Mouse (Mus musculus) lung, embryonic 16.5 days (tissue): ENCODE results near the gene Mdk. TPM values are rescaled to one million over a fixed set of nuclear protein-coding genes. Genes with fewer than 3 reads are reported as not detected.

Experiments used
- ATAC-seq: fragments of 200-750 bp; cut with Nextera tagmentation; 2 replicates; pipeline ENCODE4 v1.8.0; 2017; ENCODE audit warnings: low read depth, mild to moderate bottlenecking, moderate library complexity
- H3K27ac ChIP-seq: fragments of 300-500 bp; sonication (generic); 2 replicates; pipeline ENCODE4 v1.5.1; 2014; ENCODE audit warnings: mild to moderate bottlenecking, control low read depth, low read length
- H3K27me3 ChIP-seq: fragments of 300-500 bp; sonication (generic); 2 replicates; pipeline ENCODE4 v1.6.1; 2014; ENCODE audit warnings: low read depth, low read length, mixed read lengths; ENCODE audit not compliant: control insufficient read depth, insufficient read depth
- H3K36me3 ChIP-seq: fragments of 300-500 bp; sonication (generic); 2 replicates; pipeline ENCODE4 v1.6.1; 2014; ENCODE audit warnings: low read length; ENCODE audit not compliant: control insufficient read depth, insufficient read depth
- H3K4me1 ChIP-seq: fragments of 300-500 bp; sonication (generic); replicated peaks from 2 replicates; pipeline ENCODE4 v1.6.1; 2014; ENCODE audit warnings: low read length, mixed read lengths; ENCODE audit not compliant: control insufficient read depth, insufficient read depth
- H3K4me2 ChIP-seq: fragments of 300-500 bp; sonication (generic); 2 replicates; pipeline ENCODE4 v1.6.1; 2014; ENCODE audit warnings: low read depth, low read length, control low read depth
- H3K4me3 ChIP-seq: fragments of 300-500 bp; sonication (generic); 2 replicates; pipeline ENCODE4 v1.5.1; 2014; ENCODE audit warnings: mild to moderate bottlenecking, low read length, control low read depth
- H3K9ac ChIP-seq: fragments of 300-500 bp; sonication (generic); 2 replicates; pipeline ENCODE4 v1.6.1; 2014; ENCODE audit warnings: low read length, control low read depth
- H3K9me3 ChIP-seq: fragments of 300-500 bp; sonication (generic); 2 replicates; pipeline ENCODE4 v1.6.1; 2016; ENCODE audit warnings: low read length; ENCODE audit not compliant: control insufficient read depth
- WGBS: fragments of 180-500 bp; shearing (Covaris S2); extraction: QIAGEN DNeasy Blood & Tissue Kit; methylation state at CpG from one replicate; pipeline ENCODE4 v1.1.7; 2014; 5-methylcytosine and 5-hydroxymethylcytosine counted together
- polyA plus RNA-seq: library from polyadenylated mRNA; unstranded; fragments of >200 nt; fragmentation: Nextera tagmentation; extraction: Ambion mirVana; gene quantifications from 2 replicates; pipeline ENCODE4 v1.2.1, GENCODE M21; 2015

Mdk gene
- polyA plus RNA-seq, 1 experiment from 2014 or later: 776 TPM

DNA sequence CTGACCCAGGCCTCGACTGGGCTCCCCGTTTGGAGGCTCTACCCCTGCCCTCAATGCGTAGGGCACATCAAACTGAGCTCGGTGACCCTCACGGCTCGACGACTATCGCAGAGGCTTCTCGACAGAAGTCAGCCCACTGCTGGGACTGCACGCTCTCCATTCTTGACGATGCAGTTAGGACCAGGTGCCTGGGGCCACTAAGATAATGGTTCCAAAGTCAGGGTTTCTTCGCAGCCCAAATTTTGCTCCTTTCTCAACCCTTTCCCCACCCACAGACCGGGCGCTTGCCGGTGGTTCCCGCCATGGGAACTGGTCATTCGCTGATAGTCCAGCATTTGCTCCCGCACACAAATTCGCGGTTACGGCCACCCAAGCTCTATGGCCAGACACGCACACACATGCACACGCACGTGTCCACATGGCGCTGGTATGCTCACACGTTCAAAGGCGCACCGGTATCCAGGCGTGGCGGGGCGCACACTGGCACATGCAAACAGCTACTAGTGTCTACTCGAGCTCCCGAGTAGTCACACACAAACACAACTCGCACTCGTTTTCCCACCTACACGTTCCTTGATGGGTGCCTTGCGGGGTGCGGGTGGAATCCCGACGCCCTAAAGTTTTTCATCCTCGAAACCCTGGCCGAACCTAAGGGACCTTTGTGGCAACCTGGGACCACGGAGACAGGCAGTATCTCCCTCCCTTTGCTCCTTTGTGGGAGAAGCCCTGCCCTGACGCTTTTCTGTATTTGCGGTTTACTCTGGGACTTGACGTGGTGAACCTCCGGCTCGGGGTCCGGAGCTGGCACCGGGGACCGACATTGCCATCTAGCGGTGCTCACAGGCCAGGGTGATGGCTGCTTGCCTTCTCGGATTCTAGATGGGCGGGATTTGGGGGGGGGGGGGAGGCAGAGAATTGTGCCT, 8.4 kb downstream of the Mdk start:
- Histone ChIP-seq H3K27me3 (peaks cover 40% of the 10 kb centered on the region), H3K4me2 (peak overlapping the region; percentile 62), H3K36me3 (no peaks in the 10 kb centered on the region), H3K9me3 (no peaks in the 10 kb centered on the region), H3K27ac (no peak overlapping the region), H3K4me3 (peak overlapping the region; percentile 44), H3K9ac (peak overlapping the region; percentile 38; the same call in 1 of the 2 replicates), H3K4me1 (peaks cover 20% of the 10 kb centered on the region)
- ATAC-seq: peak; percentile 37; the same call in 1 of the 2 replicates
- 2% methylated on average over 54 of the region's 54 CpGs for WGBS

- no peaks in the 10 kb centered on the region for H3K9me3 ChIP-seq
- H3K4me3 ChIP-seq: peak overlapping the region; percentile 60
- no peak overlapping the region for H3K27ac ChIP-seq
- H3K36me3 ChIP-seq: peaks cover 6% of the 10 kb centered on the region
- peaks cover 18% of the 10 kb centered on the region for H3K4me1 ChIP-seq
- 4% methylated on average over 37 of the region's 37 CpGs for WGBS
- peak overlapping the region; percentile 90 for H3K4me2 ChIP-seq
- peaks cover 40% of the 10 kb centered on the region for H3K27me3 ChIP-seq
- ATAC-seq: no peak; the same call in 1 of the 2 replicates
- no peak overlapping the region for H3K9ac ChIP-seq
Measured at GRCm38 (mm10) chr2:91922586-91923414, 9.3 kb downstream of the Mdk start.

DNA sequence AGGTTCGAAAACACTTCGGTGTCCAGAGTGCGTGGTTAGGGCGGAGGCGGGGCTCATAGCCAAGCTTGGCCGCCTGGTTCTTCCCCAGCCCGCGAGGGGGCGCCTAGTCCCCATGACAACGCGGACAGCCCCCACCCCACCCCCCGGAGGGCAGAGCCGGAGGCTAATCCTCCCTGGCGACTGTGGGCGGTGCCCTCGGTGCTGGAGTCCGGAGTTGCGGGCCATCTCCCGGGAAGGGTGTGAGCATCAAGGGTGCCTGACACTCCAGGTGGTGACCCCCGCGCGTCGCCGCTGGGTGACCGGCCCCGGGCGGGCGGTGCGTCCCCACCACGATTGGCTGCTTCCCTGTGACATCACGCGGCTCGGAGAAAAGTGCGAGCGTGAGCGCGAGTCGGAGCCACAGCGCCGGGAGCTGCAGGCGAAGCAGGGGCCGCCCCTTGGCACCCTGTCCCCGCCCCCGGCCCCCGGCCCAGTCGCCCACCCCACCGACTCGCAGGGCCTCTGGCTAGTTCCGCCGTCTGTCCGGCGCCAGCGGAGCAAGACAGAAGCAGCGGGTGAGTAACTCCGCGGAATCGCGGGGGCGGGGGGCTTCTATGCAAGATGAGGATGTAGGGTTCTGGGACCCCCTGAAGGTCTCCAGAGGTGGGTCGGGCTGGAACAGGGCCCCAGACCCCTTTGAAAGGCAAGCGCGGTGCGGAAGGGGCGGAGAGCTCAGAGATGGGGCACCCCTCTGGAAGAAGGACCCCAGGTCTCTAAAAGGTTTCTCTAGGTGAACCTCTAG, 10.1 kb downstream of the Mdk start:
- peak overlapping the region; percentile 90 for H3K4me2 ChIP-seq
- peaks cover 40% of the 10 kb centered on the region for H3K27me3 ChIP-seq
- no peak overlapping the region for H3K27ac ChIP-seq
- peak; percentile 67 for ATAC-seq
- peaks cover 18% of the 10 kb centered on the region for H3K4me1 ChIP-seq
- H3K4me3 ChIP-seq: peak overlapping the region; percentile 60
- peaks cover 13% of the 10 kb centered on the region for H3K36me3 ChIP-seq
- H3K9ac ChIP-seq: peak overlapping the region; percentile 42; the same call in 1 of the 2 replicates
- no peaks in the 10 kb centered on the region for H3K9me3 ChIP-seq
- under 1% methylated on average over 63 of the region's 64 CpGs for WGBS

DNA sequence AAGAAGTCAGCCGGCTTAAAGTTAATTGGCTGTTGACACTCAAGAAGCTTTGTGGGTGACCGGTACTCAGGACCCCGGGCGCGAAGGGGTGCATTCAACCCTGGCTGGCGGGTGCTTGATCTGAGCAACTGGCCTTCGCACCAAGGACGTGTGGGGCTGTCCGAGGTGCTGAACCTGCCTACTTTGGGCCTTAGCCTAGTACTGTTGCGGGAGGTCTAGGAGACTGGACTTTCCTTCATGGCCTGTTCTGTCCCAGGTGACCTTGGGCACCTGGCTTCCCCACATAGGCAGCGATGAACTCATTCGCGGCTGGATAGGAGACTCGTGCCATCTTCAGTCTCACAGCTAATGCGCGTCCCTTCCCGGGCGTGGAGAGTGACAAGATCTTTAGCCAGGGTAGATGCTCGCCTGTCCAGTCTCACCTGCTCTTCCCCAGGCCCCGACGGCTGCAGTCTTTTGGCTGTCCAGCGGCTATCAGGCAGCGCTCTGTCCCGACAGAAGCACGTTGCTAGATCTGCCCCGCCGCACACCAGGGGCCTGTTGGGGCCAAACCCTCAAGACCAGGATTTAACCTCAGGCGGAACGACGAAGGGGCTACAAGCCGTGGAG, 10.8 kb downstream of the Mdk start:
- Histone ChIP-seq H3K27ac (no peak overlapping the region), H3K27me3 (peaks cover 40% of the 10 kb centered on the region), H3K4me3 (peak overlapping the region; percentile 60), H3K9me3 (no peaks in the 10 kb centered on the region), H3K36me3 (peaks cover 16% of the 10 kb centered on the region), H3K4me2 (peak overlapping the region; percentile 90), H3K9ac (no peak overlapping the region), H3K4me1 (peaks cover 18% of the 10 kb centered on the region)
- WGBS: 2% methylated on average over 31 of the region's 31 CpGs
- peak; percentile 40 for ATAC-seq

DNA sequence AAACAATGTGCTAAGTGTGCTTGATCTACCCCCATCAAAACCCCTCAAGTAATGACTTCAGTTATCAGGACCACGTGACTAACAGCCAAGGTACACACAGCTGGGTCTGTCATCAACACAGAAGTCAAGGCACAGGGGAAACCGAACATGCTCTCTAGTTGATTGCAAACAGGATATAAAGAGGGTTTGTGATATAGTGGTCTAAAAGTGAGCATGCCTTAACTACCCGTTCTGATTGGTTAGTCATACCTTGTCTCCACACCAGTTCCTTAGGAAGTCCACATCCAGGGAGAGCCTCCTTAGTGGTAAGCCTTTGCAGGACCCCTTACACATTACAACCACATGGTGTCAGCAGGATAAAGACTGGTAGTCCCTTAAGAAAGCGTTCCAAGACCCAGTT, 12.0 kb downstream of the Mdk start:
- Histone ChIP-seq H3K4me1 (peaks cover 18% of the 10 kb centered on the region), H3K9me3 (no peaks in the 10 kb centered on the region), H3K4me3 (no peak overlapping the region), H3K27me3 (peaks cover 40% of the 10 kb centered on the region), H3K9ac (no peak overlapping the region), H3K4me2 (no peak overlapping the region), H3K27ac (no peak overlapping the region), H3K36me3 (peaks cover 16% of the 10 kb centered on the region)
- no peak for ATAC-seq
- 48% methylated on average over 4 of the region's 4 CpGs for WGBS

GRCm38 (mm10) chr2:91917096-91917495, 15.0 kb downstream of the Mdk start:
- Histone ChIP-seq H3K4me3 (no peak overlapping the region), H3K4me2 (no peak overlapping the region), H3K27me3 (peaks cover 17% of the 10 kb centered on the region), H3K27ac (no peak overlapping the region), H3K9ac (no peak overlapping the region), H3K9me3 (no peaks in the 10 kb centered on the region), H3K36me3 (peaks cover 16% of the 10 kb centered on the region), H3K4me1 (peaks cover 6% of the 10 kb centered on the region)
- no peak for ATAC-seq
- WGBS: 93% methylated on average over 7 of the region's 7 CpGs

DNA sequence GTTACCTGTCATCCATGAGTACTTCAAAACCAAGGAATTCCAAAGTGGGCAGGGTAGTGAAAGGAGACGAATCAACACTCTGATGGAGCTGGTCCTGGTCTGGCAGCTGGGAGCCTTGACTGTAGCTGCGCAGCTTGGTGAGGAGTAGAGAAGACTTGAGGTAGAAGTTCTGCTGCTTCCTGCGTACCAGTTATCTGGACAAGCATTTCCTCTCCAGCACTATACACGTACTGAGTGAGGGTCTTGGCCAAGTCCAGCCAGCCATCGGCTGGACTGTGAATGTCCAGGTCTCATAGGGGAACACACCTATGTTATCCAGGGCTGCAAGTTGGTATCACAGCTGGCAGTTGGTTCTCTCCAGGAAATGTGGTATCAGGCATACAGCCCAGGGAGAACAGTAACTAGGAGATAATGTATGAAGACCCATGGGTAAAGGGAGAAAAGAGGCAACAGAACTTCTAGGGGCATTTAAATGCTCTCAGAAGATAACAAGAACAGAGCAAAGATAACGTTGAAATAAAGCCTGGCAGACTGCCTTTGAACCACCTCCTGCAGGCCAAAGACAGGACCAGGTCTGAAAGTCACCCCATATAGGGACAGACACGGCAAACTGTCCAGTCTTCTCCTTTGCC, 15.6 kb downstream of the Mdk start:
- H3K36me3 ChIP-seq: peaks cover 20% of the 10 kb centered on the region
- no peak overlapping the region for H3K9ac ChIP-seq
- no peaks in the 10 kb centered on the region for H3K9me3 ChIP-seq
- H3K4me2 ChIP-seq: no peak overlapping the region
- peaks cover 11% of the 10 kb centered on the region for H3K27me3 ChIP-seq
- 85% methylated on average over 7 of the region's 7 CpGs for WGBS
- H3K4me1 ChIP-seq: peaks cover 3% of the 10 kb centered on the region; the same call in 1 of the 2 replicates
- no peak overlapping the region for H3K4me3 ChIP-seq
- ATAC-seq: no peak
- H3K27ac ChIP-seq: no peak overlapping the region

DNA sequence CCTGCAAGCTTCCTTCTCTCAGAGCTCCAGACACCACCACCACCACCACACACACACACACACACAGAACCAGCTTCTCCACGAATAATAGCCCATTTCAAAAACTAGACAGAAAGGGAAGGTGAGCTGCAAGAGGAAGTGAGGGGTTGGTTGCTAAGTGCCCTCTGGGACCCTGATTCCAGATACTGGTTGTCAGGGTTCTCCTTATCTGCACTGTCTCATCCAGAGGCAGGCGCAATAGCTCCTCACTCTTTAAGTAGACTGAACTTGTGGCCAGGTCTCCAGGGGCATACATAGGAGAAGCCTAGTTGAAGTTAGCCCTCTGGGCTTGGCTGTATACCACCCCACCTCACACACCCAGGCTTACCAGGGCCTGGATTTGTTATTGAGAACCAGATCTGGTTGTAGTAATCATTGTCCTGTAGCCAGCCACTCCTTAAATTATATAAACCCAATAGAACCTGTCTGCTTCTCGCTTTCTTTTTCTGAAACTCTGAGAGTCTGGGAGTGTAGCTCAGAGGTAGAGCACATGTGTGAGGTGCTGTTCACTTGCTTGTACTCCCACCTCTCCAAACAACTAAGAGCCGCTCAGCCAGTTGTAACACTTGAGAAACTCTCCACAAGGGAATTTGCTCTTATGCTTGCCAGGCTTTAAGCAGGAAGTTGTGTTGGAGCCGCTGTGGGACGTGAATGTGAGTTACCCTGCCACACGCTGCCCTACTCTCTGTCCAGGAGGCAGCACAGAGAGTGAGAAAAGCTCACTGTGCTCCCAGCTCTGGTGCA, 18.6 kb downstream of the Mdk start:
- H3K4me2 ChIP-seq: no peak overlapping the region
- no peak overlapping the region for H3K9ac ChIP-seq
- H3K36me3 ChIP-seq: peaks cover 26% of the 10 kb centered on the region
- WGBS: 67% methylated on average over 7 of the region's 7 CpGs
- no peak overlapping the region for H3K27ac ChIP-seq
- peak; percentile 73 for ATAC-seq
- H3K4me1 ChIP-seq: no peaks in the 10 kb centered on the region
- H3K9me3 ChIP-seq: no peaks in the 10 kb centered on the region
- H3K4me3 ChIP-seq: no peak overlapping the region
- no peaks in the 10 kb centered on the region for H3K27me3 ChIP-seq
